Mouse (Mus musculus): ENCODE results near the gene Mroh7.

DNA sequence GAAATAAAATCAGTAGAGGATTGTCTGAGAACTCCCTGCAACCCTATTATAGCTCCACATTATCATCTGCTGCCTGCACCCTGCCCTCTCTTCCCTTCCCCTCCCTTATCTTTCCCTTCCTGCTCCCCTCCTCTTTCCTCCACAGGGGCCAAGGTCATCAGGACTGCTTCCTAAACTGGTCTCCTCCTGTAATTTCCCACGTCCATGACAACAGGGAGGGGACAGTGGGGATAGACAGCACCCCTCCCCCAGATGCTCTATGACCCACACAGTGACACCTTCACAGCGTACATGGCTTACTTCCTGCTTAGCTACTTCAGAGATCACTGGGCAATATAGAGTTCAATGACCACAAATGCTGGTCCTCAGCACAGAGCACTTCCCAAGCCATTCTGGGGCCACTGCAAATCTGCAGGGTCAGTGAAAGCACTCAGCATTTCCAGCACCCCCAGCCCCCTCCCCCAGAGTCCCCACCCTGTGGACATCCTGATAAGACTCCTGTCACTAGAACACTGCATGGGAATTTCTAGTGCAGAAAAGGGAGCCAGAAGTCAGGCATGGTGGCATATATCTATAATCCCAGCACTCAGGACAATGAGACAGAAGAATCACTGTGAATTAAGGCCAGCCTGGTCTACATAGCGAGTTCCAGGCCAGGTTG is 42.0 kb downstream of the Mroh7 start:
- no peak for TF ChIP-seq POLR2A (IDR thresholded peaks at IDR 0.05; ENCODE audit: low read depth, low read length)
- TF ChIP-seq CTCF (conservative IDR thresholded peaks at IDR 0.05; ENCODE audit: insufficient read depth, insufficient read length, low read depth, low read length), result no peak

Data from kidney, adult 2 months (tissue).